Mouse (Mus musculus) forelimb bud, embryonic 11.5 days (tissue): ENCODE data around the gene Acyp2.
"Not testable (repeated sequence)": the region's sequence is repeated elsewhere in the genome, so short reads cannot be mapped to it uniquely, and the experiment has no call there.

Source experiments
- DNase-seq: peaks from one replicate; pipeline ENCODE4 v3.0.0-alpha.2; 2012; ENCODE audit warnings: low read depth, low spot score

Gene Acyp2

GRCm38 (mm10) chr11:30649001-30649637 lies at the start of gene Acyp2:
TSS of gene Acyp2 (minus strand) at chr11:30649587.
- peak; percentile 64 for DNase-seq

- DNase-seq = no peak
Measured at GRCm38 (mm10) chr11:30689421-30689820, 40.0 kb upstream of the Acyp2 start.

- DNase-seq = no peak
Measured at GRCm38 (mm10) chr11:30676086-30676485, 26.7 kb upstream of the Acyp2 start.

- no peak for DNase-seq
Measured at GRCm38 (mm10) chr11:30672719-30673118, 23.3 kb upstream of the Acyp2 start.

GRCm38 (mm10) chr11:30663001-30663400 lies 13.6 kb upstream of the Acyp2 start:
- DNase-seq = no peak

- no peak for DNase-seq
Measured at GRCm38 (mm10) chr11:30662591-30662990, 13.2 kb upstream of the Acyp2 start.

GRCm38 (mm10) chr11:30657069-30657468 lies 7.7 kb upstream of the Acyp2 start:
- DNase-seq = no peak

- DNase-seq = no peak
Measured at GRCm38 (mm10) chr11:30656060-30656459, 6.7 kb upstream of the Acyp2 start.

- DNase-seq = no peak
Measured at GRCm38 (mm10) chr11:30650416-30650815, 1.0 kb upstream of the Acyp2 start.

- DNase-seq = no peak
Measured at GRCm38 (mm10) chr11:30635674-30636073, 13.7 kb downstream of the Acyp2 start.

- DNase-seq = no peak
Measured at GRCm38 (mm10) chr11:30630514-30630913, 18.9 kb downstream of the Acyp2 start.

- DNase-seq = no peak
Measured at GRCm38 (mm10) chr11:30623218-30623617, 26.2 kb downstream of the Acyp2 start.

- not testable (repeated sequence) for DNase-seq
Measured at GRCm38 (mm10) chr11:30621386-30622363, 27.7 kb downstream of the Acyp2 start.

GRCm38 (mm10) chr11:30618235-30618634 lies 31.2 kb downstream of the Acyp2 start:
- no peak for DNase-seq

- DNase-seq = peak; percentile 10
Measured at GRCm38 (mm10) chr11:30617571-30618097, 31.8 kb downstream of the Acyp2 start.

GRCm38 (mm10) chr11:30615977-30616376 lies 33.4 kb downstream of the Acyp2 start:
- no peak for DNase-seq

- DNase-seq = no peak
Measured at GRCm38 (mm10) chr11:30613916-30614546, 35.4 kb downstream of the Acyp2 start.

GRCm38 (mm10) chr11:30612699-30613098 lies 36.7 kb downstream of the Acyp2 start:
- no peak for DNase-seq

GRCm38 (mm10) chr11:30609247-30609646 lies 40.1 kb downstream of the Acyp2 start:
- no peak for DNase-seq

- DNase-seq = no peak
Measured at GRCm38 (mm10) chr11:30607587-30608518, 41.5 kb downstream of the Acyp2 start.

- DNase-seq = no peak
Measured at GRCm38 (mm10) chr11:30597259-30597658, 52.1 kb downstream of the Acyp2 start.
